Mouse (Mus musculus) megakaryocyte, embryonic 14.5 days (primary cell): ENCODE measurements around the gene Rtp3.

Source experiments
- FLI1 ChIP-seq: IDR thresholded peaks from 2 replicates; pipeline ENCODE4 v1.6.1; 2012; ENCODE audit warnings: low read length, inconsistent platforms, mixed read lengths
- GATA1 ChIP-seq: IDR thresholded peaks from 3 replicates; pipeline ENCODE4 v1.6.1; 2012; ENCODE audit warnings: mixed read lengths, low read length, inconsistent platforms, borderline replicate concordance

DNA sequence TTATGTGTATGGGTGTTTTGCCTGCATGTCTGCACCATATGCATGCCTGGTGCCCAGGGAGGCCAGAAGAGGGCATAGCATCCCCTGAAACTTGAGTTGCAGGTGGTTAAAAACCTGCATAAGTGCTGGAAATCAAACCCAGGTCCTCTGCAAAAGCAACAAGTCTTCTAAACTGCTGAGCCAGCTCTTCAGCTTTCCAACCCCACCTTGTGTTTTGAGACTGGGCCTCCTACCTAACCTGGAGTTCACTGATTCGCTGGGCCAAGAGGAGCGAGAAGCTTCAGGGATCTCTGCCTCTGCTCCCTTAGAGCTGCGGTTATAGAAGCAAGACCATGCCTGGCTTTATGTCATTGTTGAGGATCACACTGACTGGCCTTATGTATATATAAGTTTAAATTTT is 40.3 kb downstream of the Rtp3 start:
- TF ChIP-seq GATA1 (no peak), FLI1 (no peak)
